Mouse (Mus musculus) lung, embryonic 16.5 days (tissue): ENCODE measurements around the gene Cyp2e1. TPM values are rescaled to one million over a fixed set of nuclear protein-coding genes. Genes with fewer than 3 reads are reported as not detected.

Source experiments
- ATAC-seq: fragments of 200-750 bp; cut with Nextera tagmentation; 2 replicates; pipeline ENCODE4 v1.8.0; 2017; ENCODE audit warnings: low read depth, mild to moderate bottlenecking, moderate library complexity
- H3K27ac ChIP-seq: fragments of 300-500 bp; sonication (generic); 2 replicates; pipeline ENCODE4 v1.5.1; 2014; ENCODE audit warnings: mild to moderate bottlenecking, control low read depth, low read length
- H3K27me3 ChIP-seq: fragments of 300-500 bp; sonication (generic); 2 replicates; pipeline ENCODE4 v1.6.1; 2014; ENCODE audit warnings: low read depth, low read length, mixed read lengths; ENCODE audit not compliant: control insufficient read depth, insufficient read depth
- H3K36me3 ChIP-seq: fragments of 300-500 bp; sonication (generic); 2 replicates; pipeline ENCODE4 v1.6.1; 2014; ENCODE audit warnings: low read length; ENCODE audit not compliant: control insufficient read depth, insufficient read depth
- H3K4me1 ChIP-seq: fragments of 300-500 bp; sonication (generic); replicated peaks from 2 replicates; pipeline ENCODE4 v1.6.1; 2014; ENCODE audit warnings: low read length, mixed read lengths; ENCODE audit not compliant: control insufficient read depth, insufficient read depth
- H3K4me2 ChIP-seq: fragments of 300-500 bp; sonication (generic); 2 replicates; pipeline ENCODE4 v1.6.1; 2014; ENCODE audit warnings: low read depth, low read length, control low read depth
- H3K4me3 ChIP-seq: fragments of 300-500 bp; sonication (generic); 2 replicates; pipeline ENCODE4 v1.5.1; 2014; ENCODE audit warnings: mild to moderate bottlenecking, low read length, control low read depth
- H3K9ac ChIP-seq: fragments of 300-500 bp; sonication (generic); 2 replicates; pipeline ENCODE4 v1.6.1; 2014; ENCODE audit warnings: low read length, control low read depth
- H3K9me3 ChIP-seq: fragments of 300-500 bp; sonication (generic); 2 replicates; pipeline ENCODE4 v1.6.1; 2016; ENCODE audit warnings: low read length; ENCODE audit not compliant: control insufficient read depth
- WGBS: fragments of 180-500 bp; shearing (Covaris S2); extraction: QIAGEN DNeasy Blood & Tissue Kit; methylation state at CpG from one replicate; pipeline ENCODE4 v1.1.7; 2014; 5-methylcytosine and 5-hydroxymethylcytosine counted together
- polyA plus RNA-seq: library from polyadenylated mRNA; unstranded; fragments of >200 nt; fragmentation: Nextera tagmentation; extraction: Ambion mirVana; gene quantifications from 2 replicates; pipeline ENCODE4 v1.2.1, GENCODE M21; 2015

Gene Cyp2e1
- polyA plus RNA-seq: 0.43 and 0.63 TPM in 2 replicates

GRCm38 (mm10) chr7:140763447-140764020 lies at the start of gene Cyp2e1:
Gene Cyp2e1 (plus strand): TSS chr7:140763739.
- H3K4me1 ChIP-seq: no peaks in the 10 kb centered on the region
- no peak within 1 kb of the TSS for H3K4me3 ChIP-seq
- no peak for ATAC-seq
- H3K9me3 ChIP-seq: no peaks in the 10 kb centered on the region
- no peak within 1 kb of the TSS for H3K4me2 ChIP-seq
- no peak within 1 kb of the TSS for H3K27ac ChIP-seq
- no peaks in the 10 kb centered on the region for H3K27me3 ChIP-seq
- WGBS: 79% methylated on average over 7 of the region's 7 CpGs
- H3K9ac ChIP-seq: no peak within 1 kb of the TSS
- no peaks in the 10 kb centered on the region for H3K36me3 ChIP-seq

- Histone ChIP-seq H3K9ac (no peak overlapping the region), H3K36me3 (no peaks in the 10 kb centered on the region), H3K9me3 (no peaks in the 10 kb centered on the region), H3K4me1 (no peaks in the 10 kb centered on the region), H3K4me3 (no peak overlapping the region), H3K27ac (no peak overlapping the region), H3K27me3 (no peaks in the 10 kb centered on the region), H3K4me2 (no peak overlapping the region)
- 75% methylated on average over 7 of the region's 7 CpGs for WGBS
- no peak for ATAC-seq
These were observed 46.1 kb upstream of the Cyp2e1 start for GRCm38 (mm10) chr7:140717155-140718055.

DNA sequence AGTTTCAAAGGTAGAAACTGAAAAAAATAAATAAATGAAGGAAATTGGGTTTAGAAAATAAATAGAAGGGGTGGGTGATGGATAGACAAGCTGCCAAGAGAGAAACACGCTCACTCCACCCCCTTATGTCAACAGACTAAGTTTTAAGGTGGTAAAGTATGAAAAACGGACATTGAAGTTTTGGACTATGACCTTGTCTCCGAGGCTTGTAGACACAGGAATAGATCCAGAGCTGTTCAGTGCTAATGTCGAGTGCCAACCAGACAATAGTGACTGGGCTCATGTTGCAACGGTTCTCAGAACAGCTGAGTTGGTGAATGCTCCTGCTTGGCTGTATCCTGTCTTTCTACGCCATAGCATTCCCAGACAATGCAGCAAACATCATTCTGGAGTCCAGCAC lies 42.4 kb upstream of the Cyp2e1 start:
- WGBS: 45% methylated on average over 6 of the region's 6 CpGs

GRCm38 (mm10) chr7:140725558-140725957 lies 38.0 kb upstream of the Cyp2e1 start:
- no peak for ATAC-seq
- H3K27ac ChIP-seq: no peak overlapping the region
- H3K27me3 ChIP-seq: no peaks in the 10 kb centered on the region
- no peaks in the 10 kb centered on the region for H3K4me1 ChIP-seq
- H3K4me3 ChIP-seq: no peak overlapping the region
- H3K9me3 ChIP-seq: 0 out of 2 replicates have a peak, but pooled peaks cover 2% of the 10 kb centered on the region
- no peak overlapping the region for H3K9ac ChIP-seq
- no peaks in the 10 kb centered on the region for H3K36me3 ChIP-seq
- H3K4me2 ChIP-seq: no peak overlapping the region

More for the DNA sequence above, 42.4 kb upstream of the Cyp2e1 start:
- Histone ChIP-seq H3K36me3 (no peaks in the 10 kb centered on the region), H3K4me3 (no peak overlapping the region), H3K9ac (no peak overlapping the region), H3K4me1 (no peaks in the 10 kb centered on the region), H3K9me3 (no peaks in the 10 kb centered on the region), H3K27ac (no peak overlapping the region), H3K27me3 (no peaks in the 10 kb centered on the region), H3K4me2 (no peak overlapping the region)
- ATAC-seq: no peak

DNA sequence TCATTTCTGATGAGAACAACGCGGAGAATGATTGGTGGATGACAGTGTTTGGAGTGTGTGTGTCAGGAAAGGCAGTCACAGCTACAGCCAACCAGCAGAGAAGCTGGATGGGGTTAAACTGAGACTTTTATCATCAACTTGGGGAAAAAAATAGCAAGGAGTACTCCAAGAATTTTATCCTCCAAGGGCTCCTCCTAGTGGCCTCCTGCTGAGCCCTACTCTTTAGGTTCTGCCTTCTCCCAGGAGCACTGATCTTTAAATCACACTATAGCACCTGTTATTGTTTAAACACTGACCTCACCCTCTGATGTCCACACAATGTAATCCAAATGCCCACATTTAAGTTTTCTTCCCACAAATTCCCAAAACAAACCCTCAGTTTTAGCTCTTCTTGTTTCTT lies 30.4 kb upstream of the Cyp2e1 start:
- Histone ChIP-seq H3K9me3 (no peaks in the 10 kb centered on the region), H3K4me3 (no peak overlapping the region), H3K4me1 (no peaks in the 10 kb centered on the region), H3K9ac (no peak overlapping the region), H3K27ac (no peak overlapping the region), H3K36me3 (no peaks in the 10 kb centered on the region), H3K27me3 (no peaks in the 10 kb centered on the region), H3K4me2 (no peak overlapping the region)
- 48% methylated on average over 2 of the region's 2 CpGs for WGBS
- ATAC-seq: no peak

DNA sequence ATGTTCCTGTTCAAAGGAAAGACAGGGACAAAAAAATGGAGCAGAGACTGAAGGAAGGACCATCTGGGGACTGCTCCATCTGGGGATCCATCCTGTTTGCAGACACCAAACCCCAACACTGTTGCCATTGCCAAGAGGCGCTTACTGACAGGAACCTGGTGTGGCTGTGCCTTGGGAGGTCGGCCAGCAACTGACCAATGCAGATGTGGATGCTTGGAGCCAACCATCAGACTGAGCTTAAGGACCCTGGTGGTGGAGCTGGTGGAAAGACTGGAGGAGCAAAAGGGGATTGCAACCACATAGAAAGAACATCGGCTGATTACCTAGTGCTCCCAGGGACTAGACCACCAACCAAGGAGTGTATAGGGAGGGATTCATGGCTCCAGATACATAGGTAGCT lies 16.1 kb upstream of the Cyp2e1 start:
- no peak overlapping the region for H3K9ac ChIP-seq
- H3K9me3 ChIP-seq: no peaks in the 10 kb centered on the region
- WGBS: 64% methylated on average over 3 of the region's 3 CpGs
- H3K4me3 ChIP-seq: no peak overlapping the region
- H3K4me2 ChIP-seq: no peak overlapping the region
- no peak for ATAC-seq
- H3K36me3 ChIP-seq: no peaks in the 10 kb centered on the region
- no peaks in the 10 kb centered on the region for H3K4me1 ChIP-seq
- no peaks in the 10 kb centered on the region for H3K27me3 ChIP-seq
- H3K27ac ChIP-seq: no peak overlapping the region

GRCm38 (mm10) chr7:140748116-140748826 lies 15.3 kb upstream of the Cyp2e1 start:
- 66% methylated on average over 6 of the region's 6 CpGs for WGBS
- Histone ChIP-seq H3K27me3 (no peaks in the 10 kb centered on the region), H3K4me1 (no peaks in the 10 kb centered on the region), H3K36me3 (no peaks in the 10 kb centered on the region), H3K4me2 (no peak overlapping the region), H3K9me3 (no peaks in the 10 kb centered on the region), H3K27ac (no peak overlapping the region), H3K9ac (no peak overlapping the region), H3K4me3 (no peak overlapping the region)
- no peak for ATAC-seq

- WGBS: 71% methylated on average over 3 of the region's 3 CpGs
- no peak for ATAC-seq
These were observed 14.7 kb upstream of the Cyp2e1 start for GRCm38 (mm10) chr7:140748827-140749160.

DNA sequence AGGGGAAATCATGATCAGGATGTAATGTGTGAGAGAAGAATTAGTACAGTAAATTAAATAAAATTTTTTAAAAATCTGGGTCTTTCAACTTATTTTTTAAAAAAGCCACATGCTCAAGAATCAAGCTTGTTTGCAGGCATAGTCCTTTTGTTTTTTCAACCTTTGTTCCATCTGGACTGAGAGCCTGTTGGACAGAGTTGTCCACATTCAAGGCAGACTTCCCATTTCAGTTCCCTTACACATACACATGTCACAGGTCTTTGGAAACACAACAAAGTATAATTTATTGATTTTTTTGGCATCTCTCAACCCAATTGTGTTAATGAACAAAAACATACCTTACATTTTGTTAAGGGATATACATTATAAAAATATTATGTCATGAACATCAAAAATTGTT lies 9.0 kb upstream of the Cyp2e1 start:
- Histone ChIP-seq H3K4me1 (no peaks in the 10 kb centered on the region), H3K4me2 (no peak overlapping the region), H3K27ac (no peak overlapping the region), H3K36me3 (no peaks in the 10 kb centered on the region), H3K9me3 (peaks cover 4% of the 10 kb centered on the region), H3K27me3 (no peaks in the 10 kb centered on the region), H3K9ac (no peak overlapping the region), H3K4me3 (no peak overlapping the region)
- ATAC-seq: no peak

More at GRCm38 (mm10) chr7:140748827-140749160, 14.7 kb upstream of the Cyp2e1 start:
- Histone ChIP-seq H3K27me3 (no peaks in the 10 kb centered on the region), H3K9ac (no peak overlapping the region), H3K27ac (no peak overlapping the region), H3K4me3 (no peak overlapping the region), H3K4me1 (no peaks in the 10 kb centered on the region), H3K36me3 (no peaks in the 10 kb centered on the region), H3K9me3 (no peaks in the 10 kb centered on the region), H3K4me2 (no peak overlapping the region)
